Mouse (Mus musculus): ENCODE data around the gene Grrp1. TPM values are rescaled to one million over a fixed set of nuclear protein-coding genes. Genes with fewer than 3 reads are reported as not detected.
A peak's percentile ranks its signal among the peaks of the same experiment; 100 is the strongest.

The Grrp1 gene
- total RNA-seq, 2 experiments from 2014 or later, result 8.9 to 10.3 TPM

- no peak for DNase-seq
Measured at GRCm38 (mm10) chr4:134243516-134244250, 10.2 kb downstream of the Grrp1 start, which contains the start of gene E130218I03Rik. E130218I03Rik (plus strand) TSS chr4:134243662.

GRCm38 (mm10) chr4:134238686-134239085 is 15.2 kb downstream of the Grrp1 start:
- no peak for DNase-seq

GRCm38 (mm10) chr4:134238279-134238651 is 15.6 kb downstream of the Grrp1 start, which contains the start of gene Cnksr1:
Cnksr1 (minus strand) TSS chr4:134238399.
- peak; percentile 88 for DNase-seq

GRCm38 (mm10) chr4:134237582-134238278 is 16.2 kb downstream of the Grrp1 start:
- no peak for DNase-seq

- no peak for DNase-seq
Measured at GRCm38 (mm10) chr4:134234876-134235275, 19.0 kb downstream of the Grrp1 start.

DNA sequence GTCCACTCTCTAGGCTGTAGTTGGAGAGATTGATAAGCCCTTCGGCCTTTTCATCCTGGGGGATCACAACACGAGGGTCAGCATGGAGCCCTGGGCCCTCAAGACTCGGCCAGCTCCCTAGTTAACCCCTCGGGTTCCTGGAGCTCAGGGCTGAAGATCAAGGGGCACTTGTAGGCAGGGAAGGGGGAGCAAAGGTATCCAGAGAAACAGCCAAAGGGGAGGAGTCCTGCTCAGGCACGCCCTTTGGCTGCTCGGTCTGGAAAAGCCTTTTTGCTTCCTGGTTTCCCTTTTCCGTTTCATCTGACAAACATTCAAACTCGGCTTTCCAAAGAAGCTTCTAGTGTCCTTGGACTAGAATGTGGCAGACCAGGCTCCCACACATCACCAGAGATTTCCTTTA is 23.5 kb downstream of the Grrp1 start:
- no peak for DNase-seq

DNA sequence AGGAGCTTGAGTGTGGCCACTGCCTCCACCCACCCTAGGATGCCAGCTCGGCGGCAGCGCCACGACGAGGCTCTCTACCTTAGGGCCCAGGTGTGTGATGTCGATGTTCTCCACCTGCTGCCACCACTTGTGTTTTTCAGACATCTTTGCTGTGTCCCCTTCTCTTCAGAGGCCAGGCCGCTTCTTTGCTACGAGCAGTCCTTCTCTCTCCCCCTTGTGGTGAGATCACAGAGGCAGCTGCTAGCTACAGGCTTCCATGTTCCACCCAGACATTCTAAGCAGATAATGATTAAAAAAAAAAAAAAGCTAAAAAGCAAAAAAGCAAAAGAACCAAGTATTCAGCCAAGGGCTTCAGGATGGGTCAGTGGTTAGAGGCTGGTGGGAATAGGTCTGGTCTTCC is 26.7 kb downstream of the Grrp1 start, which contains the start of gene Catsper4:
Catsper4 (minus strand) TSS at position 190 of the 400 bp plus-strand sequence.
- no peak for DNase-seq

DNA sequence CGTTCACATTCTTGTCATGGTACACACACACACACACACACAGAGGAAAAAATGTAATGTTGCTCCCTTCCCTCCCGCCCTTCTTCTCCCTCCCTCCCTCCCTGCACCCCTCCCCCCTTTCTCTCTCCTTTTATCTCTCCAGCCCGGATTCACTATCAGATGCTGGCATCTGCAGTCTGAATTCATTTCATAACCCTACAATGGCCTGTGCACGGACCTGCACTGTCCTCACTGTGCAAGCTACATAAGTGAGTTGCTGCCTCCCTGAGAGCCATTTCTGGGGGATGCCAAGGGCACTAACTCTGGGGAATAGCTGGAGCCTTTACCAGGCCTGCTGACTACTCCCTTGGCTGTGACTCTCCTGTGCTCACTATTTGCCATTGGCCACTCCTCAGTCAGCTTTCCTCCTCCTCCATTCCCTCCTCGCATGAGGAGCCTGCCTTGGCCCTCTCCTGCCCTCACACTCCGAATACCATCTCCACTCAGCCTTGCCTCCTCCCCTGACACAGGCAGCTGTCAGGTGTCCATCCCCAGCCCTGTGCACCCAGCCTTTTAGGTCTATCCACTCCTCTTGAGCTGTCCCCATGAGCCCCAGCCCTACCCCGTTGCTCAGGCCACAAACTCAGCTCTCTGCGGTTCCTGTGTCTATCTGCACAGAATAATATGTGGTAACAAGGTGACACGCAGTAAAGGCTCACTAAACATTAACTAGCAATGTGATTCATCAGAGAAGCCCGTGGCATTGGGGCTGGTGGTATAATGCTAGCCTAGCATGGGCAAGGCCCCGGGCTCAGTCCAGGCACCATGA is 30.9 kb downstream of the Grrp1 start:
- no peak for DNase-seq

DNA sequence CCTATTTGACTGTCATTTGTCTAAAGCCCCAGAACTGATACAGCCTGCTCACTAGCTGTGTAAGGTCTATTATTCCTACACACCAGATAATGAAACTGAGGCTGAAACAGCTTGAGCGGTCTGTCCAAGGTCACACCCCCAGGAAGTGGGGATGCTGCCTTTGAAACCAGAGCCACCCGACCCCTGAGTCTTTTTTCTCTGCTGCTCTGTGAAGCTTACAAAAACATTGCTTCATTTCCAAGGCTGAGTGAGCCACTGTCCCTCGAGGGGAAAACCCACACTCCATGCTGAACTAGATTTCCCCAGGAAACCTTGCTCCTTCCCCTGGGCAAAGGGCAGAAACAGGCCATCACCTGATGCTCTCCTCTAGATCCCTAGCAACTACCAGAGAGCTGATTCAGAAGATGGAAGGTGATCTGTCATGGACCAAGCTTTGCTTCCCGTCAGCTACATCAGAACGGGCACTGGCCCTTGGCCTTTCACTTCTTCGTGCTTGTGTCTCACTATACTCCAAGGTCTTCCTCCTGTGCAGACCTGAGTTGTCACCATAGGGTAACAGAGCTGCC is 47.3 kb downstream of the Grrp1 start:
- DNase-seq, result no peak

DNA sequence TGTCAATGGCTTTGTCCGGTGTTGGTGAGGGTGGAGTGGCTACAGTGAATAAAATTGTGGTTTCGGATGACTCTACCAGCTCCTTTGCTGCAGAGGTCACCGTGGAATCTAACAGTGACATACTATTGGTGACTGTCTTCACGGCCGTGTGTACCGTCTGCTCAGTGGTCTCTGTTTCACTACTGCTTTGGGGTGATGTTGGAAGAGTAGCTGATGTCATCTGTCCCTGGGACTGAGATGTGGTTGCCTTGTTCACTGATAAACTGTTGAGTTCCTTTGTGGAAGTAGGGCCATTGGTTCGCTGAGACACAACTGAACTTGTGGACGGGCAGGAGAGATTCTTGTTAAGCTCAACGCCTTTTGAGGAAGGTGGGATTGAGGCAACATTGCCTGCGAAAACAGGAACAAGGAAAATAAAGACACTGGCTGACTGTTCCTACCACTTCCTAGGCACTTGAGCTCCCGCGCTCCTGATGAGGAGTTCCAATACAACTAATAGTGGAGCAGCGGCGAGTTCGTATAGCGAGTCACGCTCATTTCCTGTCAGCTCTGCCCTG is 50.5 kb downstream of the Grrp1 start:
- DNase-seq, result no peak

GRCm38 (mm10) chr4:134202904-134203303 is 51.0 kb downstream of the Grrp1 start, which contains the start of gene Gm7534:
Gm7534 (minus strand) TSS chr4:134203004.
- DNase-seq, result no peak

Other genes with a start within 250 kb of the Grrp1 start
- under 1 TPM; 0.27 to 0.29 TPM for gene Lin28a, start 235.3 kb downstream of the Grrp1 start, total RNA-seq (2021)
- gene Zfp683, start 200.3 kb downstream of the Grrp1 start, total RNA-seq (2021), result not detected
- not detected for gene Crybg2, start 193.3 kb downstream of the Grrp1 start, total RNA-seq (2021)
- gene Cd52, start 159.0 kb downstream of the Grrp1 start, total RNA-seq (2021), result 1 to 10 TPM; 4.3 to 5.6 TPM
- gene Ubxn11, start 151.5 kb downstream of the Grrp1 start, total RNA-seq (2021), result 1 to 10 TPM; 1.2 to 2.0 TPM
- 10 to 100 TPM; 70.4 to 72.6 TPM for gene Sh3bgrl3, start 125.3 kb downstream of the Grrp1 start, total RNA-seq (2021)
- gene Cep85, start 67.0 kb downstream of the Grrp1 start, total RNA-seq (2021), result 10 to 100 TPM; 34.5 to 38.7 TPM
- not detected for gene Gm7534, start 51.1 kb downstream of the Grrp1 start, total RNA-seq (2021)
- gene Catsper4, start 26.7 kb downstream of the Grrp1 start, total RNA-seq (2021), result not detected
- gene Cnksr1, start 15.7 kb downstream of the Grrp1 start, total RNA-seq (2021), result 1 to 10 TPM; 1.6 to 2.0 TPM
- gene E130218I03Rik, start 10.4 kb downstream of the Grrp1 start, total RNA-seq (2021), result not detected
- gene Zfp593, start 8.5 kb downstream of the Grrp1 start, total RNA-seq (2021), result 1 to 10 TPM; 5.8 TPM
- not detected for gene Gm30191, start 7.2 kb downstream of the Grrp1 start, total RNA-seq (2021)
- 10 to 100 TPM; 11.8 to 12.2 TPM for gene Pdik1l, start 33.8 kb upstream of the Grrp1 start, total RNA-seq (2021)
- gene Trim63, start 61.0 kb upstream of the Grrp1 start, total RNA-seq (2021), result 100 to 1,000 TPM; 199 to 226 TPM
- under 1 TPM; 0.29 to 0.61 TPM for gene Slc30a2, start 89.1 kb upstream of the Grrp1 start, total RNA-seq (2021)
- gene Extl1, start 129.7 kb upstream of the Grrp1 start, total RNA-seq (2021), result 1 to 10 TPM; 2.7 to 2.9 TPM
- 1 to 10 TPM; 8.6 to 8.9 TPM for gene Pafah2, start 142.2 kb upstream of the Grrp1 start, total RNA-seq (2021)
- 100 to 1,000 TPM; 312 to 327 TPM for gene Stmn1, start 214.2 kb upstream of the Grrp1 start, total RNA-seq (2021)
- 1 to 10 TPM; 8.2 to 9.0 TPM for gene Paqr7, start 242.6 kb upstream of the Grrp1 start, total RNA-seq (2021)